ENCODE assay signal across 8 mouse cellular contexts in the genomic region with DNA sequence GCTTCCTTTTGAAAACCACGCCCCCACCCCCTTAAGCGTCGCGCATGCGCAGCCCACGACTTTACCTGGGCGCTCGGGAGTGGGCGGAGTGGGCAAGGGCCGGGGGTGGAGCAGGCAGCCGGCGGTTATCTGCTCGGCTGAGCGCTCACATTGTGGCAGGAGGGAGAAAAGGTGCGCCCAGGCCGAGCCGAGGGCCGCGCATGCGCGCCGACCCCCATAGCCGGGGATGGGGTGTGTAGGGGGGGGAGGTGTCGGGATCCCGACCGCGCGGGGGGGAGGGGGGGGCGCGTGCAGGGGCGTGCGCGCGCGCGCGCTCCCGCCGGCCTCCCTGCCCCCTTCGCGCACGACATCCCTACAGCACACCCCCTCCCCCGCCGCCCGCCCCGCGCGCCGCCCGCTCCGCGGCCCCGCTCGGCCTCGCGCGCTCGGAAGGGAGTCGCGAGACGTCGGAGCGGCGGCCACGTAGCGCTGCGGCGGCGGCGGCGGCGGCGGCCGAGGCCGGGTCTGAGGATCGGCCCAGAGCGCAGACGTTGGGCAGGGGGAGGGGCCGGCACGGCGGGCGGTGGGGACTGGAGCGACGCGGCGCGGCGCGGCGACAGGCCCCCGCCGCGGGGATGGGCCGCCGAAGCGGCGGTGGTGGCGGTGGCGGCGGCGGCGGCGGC. TPM values are rescaled to one million over a fixed set of nuclear protein-coding genes. Genes with fewer than 3 reads are reported as not detected.
DNase-seq lines count a peak whose midpoint lies in the region; ATAC-seq and TF ChIP-seq lines count a peak whose summit lies in the region.

TSS of gene Zfp652 (plus strand) at position 111 of the 662 bp plus-strand sequence.

- peak in 1 of 2 experiments; percentile 73; a peak in 2 of 4 replicates for TF ChIP-seq EP300 in MEL (IDR thresholded peaks at IDR 0.05; ENCODE audit: low read depth in 1 of 2, low read length in 2 of 2)
- TF ChIP-seq EP300 in lung, postnatal 0 days (IDR thresholded peaks at IDR 0.05) = no peak

- peaks cover 16 to 38% of the 10 kb centered on the region in 2 experiments for H3K4me1 ChIP-seq in MEL (ENCODE audit: control insufficient read depth in 1 of 2, insufficient read depth in 2 of 2, low read length in 2 of 2)
- H3K4me1 ChIP-seq in forebrain, postnatal 0 days (ENCODE audit: insufficient read depth) = peaks cover 25% of the 10 kb centered on the region
- peaks cover 12% of the 10 kb centered on the region; the same call in 1 of the 2 replicates for H3K4me1 ChIP-seq in lung, postnatal 0 days (ENCODE audit: insufficient read depth, low read depth, low read length)

- H3K36me3 ChIP-seq in MEL (ENCODE audit: control insufficient read depth in 1 of 2, insufficient read depth in 2 of 2, low read length in 2 of 2) = peaks cover 3 to 49% of the 10 kb centered on the region in 2 experiments; a peak in 3 of 4 replicates
- H3K36me3 ChIP-seq in forebrain, postnatal 0 days (ENCODE audit: insufficient read depth) = no peaks in the 10 kb centered on the region
- H3K36me3 ChIP-seq in lung, postnatal 0 days (ENCODE audit: insufficient read depth, low read length) = no peaks in the 10 kb centered on the region

- peak within 1 kb of the TSS; percentile 86 to 91 for H3K4me3 ChIP-seq in MEL (ENCODE audit: control insufficient read depth in 1 of 2, insufficient read depth in 1 of 2, low read depth in 2 of 2, low read length in 2 of 2)
- peak within 1 kb of the TSS; percentile 86 for H3K4me3 ChIP-seq in forebrain, postnatal 0 days (ENCODE audit: low read depth, low read length)
- H3K4me3 ChIP-seq in lung, postnatal 0 days (ENCODE audit: low read depth, low read length) = peak within 1 kb of the TSS; percentile 84

- no peaks in the 10 kb centered on the region for H3K27me3 ChIP-seq in MEL (ENCODE audit: control insufficient read depth in 1 of 2, insufficient read depth in 2 of 2, low read length in 2 of 2)
- H3K27me3 ChIP-seq in forebrain, postnatal 0 days (ENCODE audit: insufficient read depth, low read length) = no peaks in the 10 kb centered on the region
- no peaks in the 10 kb centered on the region for H3K27me3 ChIP-seq in lung, postnatal 0 days (replicated peaks; ENCODE audit: insufficient read depth, low read length)

- WGBS in forebrain, postnatal 0 days = 1% methylated on average over 22 of the region's 103 CpGs
- WGBS in lung, postnatal 0 days = 0% methylated on average over 18 of the region's 103 CpGs

- peak in 1 of 2 experiments; percentile 66; a peak in 2 of 4 replicates for TF ChIP-seq POLR2A in MEL (IDR thresholded peaks at IDR 0.05; ENCODE audit: control insufficient read depth in 1 of 2, insufficient read depth in 1 of 2, low read depth in 1 of 2, low read length in 2 of 2, poor library complexity in 1 of 2)

- peak within 1 kb of the TSS; percentile 92 for H3K27ac ChIP-seq in MEL (ENCODE audit: control insufficient read depth, low read depth, low read length)
- peak within 1 kb of the TSS; percentile 95 for H3K27ac ChIP-seq in forebrain, postnatal 0 days (ENCODE audit: low read depth, low read length)
- H3K27ac ChIP-seq in lung, postnatal 0 days (ENCODE audit: low read length) = peak within 1 kb of the TSS; percentile 98

- ATAC-seq in forebrain, postnatal 0 days = peak; percentile 93
- ATAC-seq in lung, postnatal 0 days = peak; percentile 90

- H3K79me2 ChIP-seq in MEL (ENCODE audit: control insufficient read depth, insufficient read depth, low read length, poor library complexity) = peaks cover 48% of the 10 kb centered on the region

- H3K4me2 ChIP-seq in forebrain, postnatal 0 days (ENCODE audit: low read depth) = peak within 1 kb of the TSS; percentile 86
- H3K4me2 ChIP-seq in lung, postnatal 0 days (replicated peaks; ENCODE audit: low read depth, low read length) = peak within 1 kb of the TSS; percentile 91

- no peak for TF ChIP-seq CTCF in MEL (IDR thresholded peaks at IDR 0.05 in 2 of 3, conservative IDR thresholded peaks at IDR 0.05 in 1 of 3; ENCODE audit: control insufficient read depth in 1 of 3, insufficient read depth in 1 of 3, low read depth in 2 of 3, low read length in 3 of 3, poor library complexity in 1 of 3, severe bottlenecking in 1 of 3)
- TF ChIP-seq CTCF in forebrain, postnatal 0 days (IDR thresholded peaks at IDR 0.05; ENCODE audit: low read depth) = no peak
- TF ChIP-seq CTCF in lung, postnatal 0 days (IDR thresholded peaks at IDR 0.05) = no peak

- peak within 1 kb of the TSS; percentile 93 for H3K9ac ChIP-seq in MEL (ENCODE audit: control insufficient read depth, low read depth, low read length, poor library complexity, severe bottlenecking)
- peak within 1 kb of the TSS; percentile 96 for H3K9ac ChIP-seq in forebrain, postnatal 0 days
- H3K9ac ChIP-seq in lung, postnatal 0 days (replicated peaks; ENCODE audit: low read depth) = peak within 1 kb of the TSS; percentile 89

- TF ChIP-seq RAD21 in MEL (IDR thresholded peaks at IDR 0.05; ENCODE audit: low read depth, low read length) = no peak

- no peaks in the 10 kb centered on the region for H3K9me3 ChIP-seq in MEL (replicated peaks; ENCODE audit: insufficient read depth, low read length)
- no peaks in the 10 kb centered on the region for H3K9me3 ChIP-seq in forebrain, postnatal 0 days (ENCODE audit: low read length)
- H3K9me3 ChIP-seq in lung, postnatal 0 days (ENCODE audit: low read length) = no peaks in the 10 kb centered on the region

- DNase-seq in MEL (ENCODE audit: low read depth, low spot score) = peak; percentile 99
- peak; percentile 94 for DNase-seq in cerebellum, adult 18-20 months
- peak; percentile 92 for DNase-seq in forebrain, postnatal 0 days
- DNase-seq in heart, postnatal 4 days = peak; percentile 88
- DNase-seq in layer of hippocampus, adult 9-11 months = peak; percentile 80
- DNase-seq in lung, postnatal 0 days (ENCODE audit: low spot score) = peak; percentile 96
- peak; percentile 79 for DNase-seq in ovary, postnatal 14 days (ENCODE audit: low spot score)
- peak; percentile 96 for DNase-seq in thymus, postnatal 25 days

TF ChIP-seq in MEL, 35 proteins besides CTCF, POLR2A, EP300 and RAD21 (continues in another document):
- no peak; the same call in 1 of the 2 replicates for TF ChIP-seq BHLHE40 (IDR thresholded peaks at IDR 0.05; ENCODE audit: borderline replicate concordance, low read depth, low read length)
- peak; percentile 68; the same call in 1 of the 2 replicates for TF ChIP-seq HCFC1 (IDR thresholded peaks at IDR 0.05; ENCODE audit: low read depth, low read length)
- no peak; the same call in none of the 2 replicates for TF ChIP-seq MAX (IDR thresholded peaks at IDR 0.05; ENCODE audit: low read length)
- no peak; the same call in 1 of the 2 replicates for TF ChIP-seq POLR2AphosphoS2 (IDR thresholded peaks at IDR 0.05; ENCODE audit: low read length)
- TF ChIP-seq MEF2A (IDR thresholded peaks at IDR 0.05; ENCODE audit: extremely low read depth, insufficient replicate concordance, low read depth, low read length, poor library complexity, severe bottlenecking) = no peak
- peak; percentile 44; the same call in 1 of the 2 replicates for TF ChIP-seq RCOR1 (IDR thresholded peaks at IDR 0.05; ENCODE audit: low read depth, low read length)
- no peak for TF ChIP-seq GABPA (IDR thresholded peaks at IDR 0.05; ENCODE audit: low read depth, low read length)
- TF ChIP-seq ETS1 (IDR thresholded peaks at IDR 0.05; ENCODE audit: low read depth, low read length) = peak; percentile 73
- no peak for TF ChIP-seq USF1 (IDR thresholded peaks at IDR 0.05; ENCODE audit: low read depth, low read length)
- peak; percentile 92 for TF ChIP-seq NRF1 (IDR thresholded peaks at IDR 0.05; ENCODE audit: insufficient read depth, low read depth, low read length, poor library complexity, severe bottlenecking)
- TF ChIP-seq UBTF (IDR thresholded peaks at IDR 0.05; ENCODE audit: borderline replicate concordance, insufficient read depth, low read depth, low read length) = no peak
- no peak for TF ChIP-seq E2F4 (IDR thresholded peaks at IDR 0.05; ENCODE audit: borderline replicate concordance, low read depth, low read length)
- peak; percentile 35 for TF ChIP-seq KAT2A (conservative IDR thresholded peaks at IDR 0.05; ENCODE audit: low read depth, low read length)
- TF ChIP-seq ZNF384 (IDR thresholded peaks at IDR 0.05; ENCODE audit: low read depth, low read length) = no peak
- TF ChIP-seq MAZ (IDR thresholded peaks at IDR 0.05; ENCODE audit: low read depth, low read length) = peak; percentile 95
- TF ChIP-seq MAFK (IDR thresholded peaks at IDR 0.05; ENCODE audit: borderline replicate concordance, low read depth, low read length) = 0 out of 2 replicates have a peak, but pooled peaks have one; percentile 26
- peak; percentile 23; the same call in 1 of the 2 replicates for TF ChIP-seq GATA1 (IDR thresholded peaks at IDR 0.05; ENCODE audit: low read depth, low read length)
- TF ChIP-seq MYB (IDR thresholded peaks at IDR 0.05; ENCODE audit: low read depth, low read length) = peak; percentile 11; the same call in 1 of the 2 replicates
- TF ChIP-seq ZMIZ1 (IDR thresholded peaks at IDR 0.05; ENCODE audit: low read depth, low read length) = peak; percentile 3; the same call in 1 of the 2 replicates
- TF ChIP-seq USF2 (IDR thresholded peaks at IDR 0.05; ENCODE audit: borderline replicate concordance in 1 of 2, insufficient read depth in 1 of 2, low read depth in 1 of 2, low read length in 2 of 2) = no peak
- no peak for TF ChIP-seq ZC3H11A (IDR thresholded peaks at IDR 0.05; ENCODE audit: low read depth, low read length)
- no peak for TF ChIP-seq JUND (IDR thresholded peaks at IDR 0.05; ENCODE audit: low read depth, low read length)
- TF ChIP-seq MYC (IDR thresholded peaks at IDR 0.05; ENCODE audit: low read depth, low read length) = no peak
- no peak for TF ChIP-seq TBP (IDR thresholded peaks at IDR 0.05; ENCODE audit: low read depth, low read length)
- TF ChIP-seq POLR2AphosphoS5 (IDR thresholded peaks at IDR 0.05; ENCODE audit: borderline replicate concordance, low read depth, low read length) = no peak
- no peak; the same call in none of the 2 replicates for TF ChIP-seq SIN3A (IDR thresholded peaks at IDR 0.05; ENCODE audit: low read length)
- TF ChIP-seq ZKSCAN1 (IDR thresholded peaks at IDR 0.05; ENCODE audit: low read depth, low read length) = no peak
- TF ChIP-seq SMC3 (IDR thresholded peaks at IDR 0.05; ENCODE audit: low read depth, low read length) = no peak; the same call in 1 of the 2 replicates

RNA-seq across cellular contexts. Expression of gene Zfp652, which starts in this region (rescaled TPM):
- 31.8 and 34.1 TPM in 2 replicates for total RNA-seq in MEL (2012; rRNA removed)
- 10 to 100 TPM; 19.3 to 38.5 TPM for polyA plus RNA-seq in MEL (2012; ENCODE audit: insufficient read depth in 1 of 2, insufficient read length in 2 of 2, low read depth in 1 of 2, low replicate concordance in 2 of 2, missing spikeins in 1 of 2)
- 22.3 and 29.4 TPM in 2 replicates for total RNA-seq in forebrain, postnatal 0 days (2014; rRNA removed)
- polyA plus RNA-seq in forebrain, postnatal 0 days (2015; fragmentation: Nextera tagmentation; extraction: Ambion mirVana) = 11.5 and 16.5 TPM in 2 replicates
- total RNA-seq in heart, postnatal 4 days (2021) = 10 to 100 TPM; 42.8 to 48.2 TPM
- polyA plus RNA-seq in lung, postnatal 0 days (2015; fragmentation: Nextera tagmentation; extraction: Ambion mirVana) = 18.5 and 19.6 TPM in 2 replicates

Comparison
In these comparisons a context has a peak if more than half of its experiments do, and no peak if none do; other contexts are left out.
1. Peak in every context shown above with its lines: DNase-seq, ATAC-seq, H3K4me3 ChIP-seq and H3K27ac ChIP-seq.